Mouse (Mus musculus) liver, embryonic 15.5 days (tissue): ENCODE measurements around the gene Ubald2. TPM values are rescaled to one million over a fixed set of nuclear protein-coding genes. Genes with fewer than 3 reads are reported as not detected.
A peak's percentile ranks its signal among the peaks of the same experiment; 100 is the strongest.

Experiments used
- ATAC-seq: fragments of 200-750 bp; cut with Nextera tagmentation; 2 replicates; pipeline ENCODE4 v1.8.0; 2017; ENCODE audit warnings: moderate number of reproducible peaks, mild to moderate bottlenecking, moderate library complexity; ENCODE audit not compliant: insufficient read depth
- H3K27ac ChIP-seq: fragments of 300-500 bp; sonication (generic); replicated peaks from 2 replicates; pipeline ENCODE4 v1.5.1; 2015; ENCODE audit warnings: mild to moderate bottlenecking, inconsistent platforms
- H3K27me3 ChIP-seq: fragments of 300-500 bp; sonication (generic); 2 replicates; pipeline ENCODE4 v1.6.1; 2015; ENCODE audit warnings: mild to moderate bottlenecking, inconsistent platforms
- H3K36me3 ChIP-seq: fragments of 300-500 bp; sonication (generic); replicated peaks from 2 replicates; pipeline ENCODE4 v1.6.1; 2015; ENCODE audit warnings: moderate library complexity, mild to moderate bottlenecking, inconsistent platforms
- H3K4me1 ChIP-seq: fragments of 300-500 bp; sonication (generic); replicated peaks from 2 replicates; pipeline ENCODE4 v1.6.1; 2015; ENCODE audit warnings: inconsistent platforms
- H3K4me2 ChIP-seq: fragments of 300-500 bp; sonication (generic); 2 replicates; pipeline ENCODE4 v1.6.1; 2015; ENCODE audit warnings: moderate library complexity, mild to moderate bottlenecking, inconsistent platforms
- H3K4me3 ChIP-seq: fragments of 300-500 bp; sonication (generic); replicated peaks from 2 replicates; pipeline ENCODE4 v1.5.1; 2015; ENCODE audit warnings: mild to moderate bottlenecking, inconsistent platforms
- H3K9ac ChIP-seq: fragments of 300-500 bp; sonication (generic); 2 replicates; pipeline ENCODE4 v1.6.1; 2015; ENCODE audit warnings: moderate library complexity, mild to moderate bottlenecking, inconsistent platforms
- H3K9me3 ChIP-seq: fragments of 300-500 bp; sonication (generic); replicated peaks from 2 replicates; pipeline ENCODE4 v1.6.1; 2016; ENCODE audit warnings: inconsistent platforms
- WGBS: fragments of 180-500 bp; shearing (Covaris S2); methylation state at CpG from one replicate; pipeline ENCODE4 v1.1.7; 2015; ENCODE audit warnings: mixed read lengths; ENCODE audit not compliant: insufficient replicate concordance; 5-methylcytosine and 5-hydroxymethylcytosine counted together
- polyA plus RNA-seq: library from polyadenylated mRNA; unstranded; fragments of >200 nt; fragmentation: Nextera tagmentation; extraction: Ambion mirVana; gene quantifications from 2 replicates; pipeline ENCODE4 v1.2.1, GENCODE M21; 2015

Ubald2 gene
- polyA plus RNA-seq, 1 experiment from 2014 or later = 33.1 TPM

DNA sequence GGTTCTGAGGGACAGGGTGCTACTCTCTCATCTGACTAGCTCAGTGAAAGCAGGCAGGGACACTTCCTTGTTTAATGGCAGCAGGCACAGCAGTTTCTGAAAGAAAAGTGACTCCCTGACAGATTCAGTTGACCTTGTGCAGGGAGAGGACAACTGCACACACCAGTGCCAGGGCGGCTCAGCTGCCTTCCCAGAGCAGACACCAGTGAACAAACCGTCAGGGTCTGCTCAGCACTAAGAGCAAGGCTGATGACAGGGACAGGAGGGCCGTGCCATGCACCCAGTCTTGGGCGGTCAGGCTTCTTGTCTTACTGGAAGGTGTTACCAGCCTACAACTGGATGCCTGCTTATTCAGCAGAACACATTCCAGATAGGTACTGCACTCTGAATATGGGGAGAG, 37.0 kb downstream of the Ubald2 start:
- peaks cover 47% of the 10 kb centered on the region for H3K36me3 ChIP-seq

DNA sequence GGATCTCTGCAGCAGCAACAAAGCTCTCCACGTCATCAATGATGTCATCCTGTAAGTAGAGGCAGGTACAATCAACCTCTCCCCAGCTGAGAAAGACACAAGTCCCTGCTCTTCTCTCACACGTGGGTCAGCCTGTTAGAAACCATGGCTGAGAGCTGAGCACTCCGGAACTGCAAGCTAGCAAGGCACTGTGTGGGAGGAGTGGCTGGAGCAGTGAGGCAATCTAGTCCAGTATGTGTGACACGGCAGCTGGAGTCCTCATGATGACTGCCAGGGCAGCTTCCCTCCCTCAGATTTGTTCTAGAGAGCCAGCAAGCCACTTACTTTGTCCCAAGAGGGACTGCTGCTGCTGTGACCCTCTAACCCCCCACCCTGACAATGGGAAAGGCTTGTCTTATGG, 38.4 kb downstream of the Ubald2 start:
- no peak for ATAC-seq
- Histone ChIP-seq H3K27ac (no peak overlapping the region), H3K4me1 (0 out of 2 replicates have a peak, but pooled peaks cover 10% of the 10 kb centered on the region), H3K9ac (no peak overlapping the region), H3K4me2 (no peak overlapping the region), H3K9me3 (no peaks in the 10 kb centered on the region), H3K4me3 (no peak overlapping the region), H3K36me3 (peaks cover 61% of the 10 kb centered on the region), H3K27me3 (no peaks in the 10 kb centered on the region)
- 72% methylated on average over 4 of the region's 4 CpGs for WGBS

More for the DNA sequence above, 37.0 kb downstream of the Ubald2 start:
- H3K27me3 ChIP-seq = peaks cover 5% of the 10 kb centered on the region; the same call in 1 of the 2 replicates
- H3K4me3 ChIP-seq = no peak overlapping the region
- no peaks in the 10 kb centered on the region for H3K9me3 ChIP-seq
- no peak overlapping the region for H3K4me2 ChIP-seq
- H3K9ac ChIP-seq = no peak overlapping the region
- H3K4me1 ChIP-seq = 0 out of 2 replicates have a peak, but pooled peaks cover 10% of the 10 kb centered on the region
- WGBS = 80% methylated on average over 4 of the region's 4 CpGs
- no peak for ATAC-seq
- H3K27ac ChIP-seq = no peak overlapping the region

DNA sequence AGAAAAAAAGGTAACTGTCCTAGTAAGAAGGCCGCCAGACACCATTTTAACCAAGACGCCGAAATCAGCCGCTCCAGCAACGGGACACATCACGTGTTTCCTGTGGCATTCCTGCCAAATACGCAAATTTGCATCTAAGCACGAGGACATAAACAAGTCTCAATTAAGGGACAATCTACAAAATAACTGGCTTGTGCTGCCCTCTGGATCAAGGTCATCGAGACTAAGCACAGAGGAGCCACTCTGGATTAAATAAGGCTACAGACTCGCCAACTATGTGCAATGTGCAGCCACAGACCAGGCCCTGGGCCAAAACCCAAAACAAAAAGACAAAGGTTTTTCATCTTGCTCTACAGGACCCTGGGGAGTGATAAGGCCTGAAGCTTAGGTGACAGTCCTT, 42.1 kb downstream of the Ubald2 start:
- no peak for ATAC-seq
- peaks cover 89% of the 10 kb centered on the region for H3K36me3 ChIP-seq
- no peak overlapping the region for H3K9ac ChIP-seq
- H3K27me3 ChIP-seq = no peaks in the 10 kb centered on the region
- H3K4me2 ChIP-seq = no peak overlapping the region
- H3K4me3 ChIP-seq = no peak overlapping the region
- no peak overlapping the region for H3K27ac ChIP-seq
- no peaks in the 10 kb centered on the region for H3K9me3 ChIP-seq
- peaks cover 8% of the 10 kb centered on the region; the same call in 1 of the 2 replicates for H3K4me1 ChIP-seq
- WGBS = 84% methylated on average over 10 of the region's 10 CpGs

DNA sequence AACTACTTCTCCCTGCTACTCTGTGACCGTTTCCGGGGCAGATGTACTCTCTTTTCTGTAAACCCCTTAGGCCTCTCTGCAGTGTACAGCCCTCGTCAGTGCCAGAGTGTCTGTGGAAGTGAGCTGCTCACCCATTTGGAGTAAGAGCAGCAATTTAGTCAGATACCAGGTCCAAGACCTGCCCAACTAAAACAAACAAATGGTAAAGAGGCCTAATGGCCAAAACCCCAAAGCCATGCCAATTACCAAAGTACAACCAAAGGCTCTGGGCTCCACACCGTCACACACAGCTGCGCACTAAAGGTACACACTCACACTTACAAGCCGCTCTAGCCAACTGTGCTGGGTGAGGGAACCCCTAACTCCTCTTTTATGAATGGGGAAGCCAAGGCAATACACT, 42.8 kb downstream of the Ubald2 start:
- WGBS = 82% methylated on average over 6 of the region's 6 CpGs
- no peak overlapping the region for H3K4me2 ChIP-seq
- H3K4me3 ChIP-seq = no peak overlapping the region
- H3K9me3 ChIP-seq = no peaks in the 10 kb centered on the region
- no peaks in the 10 kb centered on the region for H3K27me3 ChIP-seq
- no peak overlapping the region for H3K27ac ChIP-seq
- no peak for ATAC-seq
- peaks cover 8% of the 10 kb centered on the region; the same call in 1 of the 2 replicates for H3K4me1 ChIP-seq
- H3K9ac ChIP-seq = no peak overlapping the region
- H3K36me3 ChIP-seq = peaks cover 89% of the 10 kb centered on the region

DNA sequence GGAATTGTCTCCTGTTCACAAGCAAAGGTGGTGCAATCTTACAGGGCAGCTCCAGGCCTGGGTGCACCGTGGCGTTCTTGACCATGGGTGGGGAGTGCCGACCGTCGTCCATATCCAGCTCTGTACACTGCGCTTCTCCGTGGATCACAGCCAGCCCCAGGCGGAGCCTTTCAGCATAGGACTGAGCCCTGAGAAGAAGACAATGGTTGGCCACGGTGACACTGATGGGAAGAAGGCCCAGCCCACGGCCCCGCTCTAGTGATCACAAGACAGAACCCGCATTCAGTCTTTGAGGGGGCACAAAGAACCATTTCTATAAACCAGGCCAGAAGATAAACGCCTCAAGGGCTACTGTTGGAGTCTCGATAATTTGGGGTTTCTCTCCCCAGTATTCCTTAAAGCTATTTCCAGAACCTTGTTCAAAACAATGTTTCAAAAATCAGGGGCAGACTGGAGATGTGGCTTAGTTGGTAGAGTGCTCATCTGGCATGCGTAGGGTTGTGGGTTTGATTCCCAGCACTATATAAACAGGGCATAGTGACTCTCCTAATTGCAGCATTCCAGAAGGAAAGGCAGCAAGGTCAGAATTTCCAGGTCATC, 43.4 kb downstream of the Ubald2 start:
- Histone ChIP-seq H3K36me3 (peaks cover 89% of the 10 kb centered on the region), H3K27me3 (no peaks in the 10 kb centered on the region), H3K9ac (no peak overlapping the region), H3K27ac (no peak overlapping the region), H3K4me3 (no peak overlapping the region), H3K4me2 (no peak overlapping the region), H3K4me1 (peaks cover 8% of the 10 kb centered on the region; the same call in 1 of the 2 replicates), H3K9me3 (no peaks in the 10 kb centered on the region)
- no peak for ATAC-seq
- 84% methylated on average over 15 of the region's 15 CpGs for WGBS

DNA sequence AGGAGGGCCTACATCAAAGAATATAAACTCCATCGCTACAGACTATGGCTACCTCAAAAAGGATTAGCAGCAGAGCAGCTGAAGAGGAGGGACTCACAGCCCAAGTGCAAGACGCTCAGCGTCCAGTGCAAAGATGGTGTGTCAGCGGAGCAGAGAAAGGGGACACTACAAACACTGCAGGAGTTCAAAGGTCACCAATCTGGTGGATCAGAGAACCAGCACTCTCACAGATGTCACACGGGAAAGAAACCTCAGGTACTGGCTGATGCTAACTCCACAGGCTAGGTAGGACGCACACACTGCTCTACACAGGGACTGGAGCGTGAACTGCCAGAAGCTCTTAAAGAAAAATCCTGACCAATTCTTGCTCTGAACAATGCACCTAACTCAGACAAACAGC, 45.1 kb downstream of the Ubald2 start:
- H3K36me3 ChIP-seq = peaks cover 85% of the 10 kb centered on the region
- H3K4me1 ChIP-seq = peaks cover 8% of the 10 kb centered on the region; the same call in 1 of the 2 replicates
- H3K4me3 ChIP-seq = no peak overlapping the region
- H3K27ac ChIP-seq = no peak overlapping the region
- H3K9me3 ChIP-seq = no peaks in the 10 kb centered on the region
- ATAC-seq = no peak
- no peak overlapping the region for H3K9ac ChIP-seq
- no peak overlapping the region for H3K4me2 ChIP-seq
- 80% methylated on average over 7 of the region's 7 CpGs for WGBS
- no peaks in the 10 kb centered on the region for H3K27me3 ChIP-seq

DNA sequence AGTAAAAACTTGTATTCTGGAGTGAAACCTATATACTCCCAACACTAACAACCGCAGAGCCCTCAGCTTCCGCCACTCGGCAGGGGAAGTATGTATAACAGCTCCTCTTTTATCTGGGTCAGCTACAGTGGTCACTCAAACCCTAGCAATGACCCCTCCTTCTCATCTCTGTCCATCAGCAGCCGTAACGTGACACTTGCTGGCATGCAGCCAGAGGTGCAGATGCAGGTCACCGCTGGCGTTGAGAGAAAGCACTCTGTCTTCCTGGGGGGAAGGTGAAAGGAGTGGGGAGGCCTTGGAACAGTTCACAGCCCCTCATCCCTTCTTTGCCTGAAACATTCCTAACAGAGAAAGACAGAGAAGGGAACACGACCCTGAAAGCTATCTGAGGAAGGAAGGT, 45.9 kb downstream of the Ubald2 start:
- Histone ChIP-seq H3K9ac (no peak overlapping the region), H3K4me3 (no peak overlapping the region), H3K27me3 (no peaks in the 10 kb centered on the region), H3K9me3 (no peaks in the 10 kb centered on the region), H3K27ac (no peak overlapping the region), H3K4me1 (peaks cover 8% of the 10 kb centered on the region; the same call in 1 of the 2 replicates), H3K36me3 (peaks cover 88% of the 10 kb centered on the region), H3K4me2 (no peak overlapping the region)
- WGBS = 69% methylated on average over 8 of the region's 8 CpGs
- ATAC-seq = no peak

DNA sequence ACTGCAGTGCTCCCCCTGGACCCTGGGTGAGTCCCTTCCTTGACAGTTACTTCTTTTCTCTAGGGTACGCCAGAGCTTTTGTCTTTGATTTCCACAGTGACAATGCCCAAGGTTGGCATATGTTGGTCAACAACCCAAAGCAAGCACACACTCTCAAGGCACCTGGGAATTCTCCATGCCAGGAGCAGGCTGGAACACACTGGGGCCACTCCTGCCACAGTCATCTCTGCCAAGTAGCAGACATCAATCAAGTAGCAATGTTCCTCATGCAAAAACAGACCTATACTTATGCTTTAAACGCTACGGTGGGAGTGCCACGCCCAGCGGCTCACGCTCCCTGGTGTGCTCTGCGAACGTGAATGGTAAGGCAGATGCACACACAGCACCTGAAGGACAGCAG, 47.1 kb downstream of the Ubald2 start:
- Histone ChIP-seq H3K36me3 (peaks cover 88% of the 10 kb centered on the region), H3K27ac (no peak overlapping the region), H3K9ac (no peak overlapping the region), H3K4me2 (no peak overlapping the region), H3K4me1 (peaks cover 11% of the 10 kb centered on the region), H3K27me3 (no peaks in the 10 kb centered on the region), H3K9me3 (no peaks in the 10 kb centered on the region), H3K4me3 (no peak overlapping the region)
- no peak for ATAC-seq
- 81% methylated on average over 8 of the region's 8 CpGs for WGBS

DNA sequence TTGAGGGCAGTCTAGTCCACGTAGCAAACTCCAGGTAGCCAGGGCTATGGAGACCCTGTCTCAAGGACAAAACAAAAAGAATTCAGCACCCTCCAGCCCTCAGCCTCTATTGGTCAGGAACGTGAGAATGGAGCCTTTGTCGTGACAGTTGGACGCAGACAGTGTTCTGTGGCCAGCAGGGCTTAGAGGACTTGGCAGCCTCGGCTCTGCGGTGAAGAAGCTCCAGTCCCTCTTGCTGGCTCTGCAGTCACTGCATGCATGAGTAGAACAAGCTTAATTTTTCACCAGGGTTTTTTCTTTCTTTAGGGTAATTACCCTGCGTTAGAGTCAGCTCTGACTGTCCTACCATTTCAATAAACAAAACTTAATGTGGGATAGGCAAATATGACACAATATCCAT, 47.9 kb downstream of the Ubald2 start:
- 77% methylated on average over 7 of the region's 7 CpGs for WGBS
- no peak for ATAC-seq
- Histone ChIP-seq H3K9me3 (no peaks in the 10 kb centered on the region), H3K27ac (no peak overlapping the region), H3K27me3 (no peaks in the 10 kb centered on the region), H3K4me2 (no peak overlapping the region), H3K4me3 (no peak overlapping the region), H3K36me3 (peaks cover 88% of the 10 kb centered on the region), H3K9ac (no peak overlapping the region), H3K4me1 (peaks cover 11% of the 10 kb centered on the region)

DNA sequence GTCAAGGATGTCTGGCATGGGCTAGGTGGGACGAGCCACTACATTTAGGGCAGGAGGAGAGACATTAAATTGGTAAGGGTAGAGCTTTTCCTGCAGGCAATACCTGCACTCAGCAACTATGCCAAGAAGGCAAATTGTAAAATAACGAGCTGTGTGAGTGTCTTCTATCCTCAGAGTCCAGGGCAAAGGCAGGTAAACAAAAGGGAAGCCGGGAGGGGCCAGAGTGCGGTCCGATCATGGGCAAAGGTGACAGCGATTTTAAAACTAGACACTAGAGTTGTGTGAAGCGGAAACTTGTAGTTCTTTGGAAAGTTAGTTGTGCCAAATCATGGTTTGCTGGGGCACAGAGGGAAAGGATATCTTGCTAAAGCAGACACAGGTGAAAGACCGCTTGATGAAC, 50.4 kb downstream of the Ubald2 start:
- ATAC-seq = no peak
- no peak overlapping the region for H3K9ac ChIP-seq
- no peaks in the 10 kb centered on the region for H3K9me3 ChIP-seq
- peak overlapping the region; percentile 39 for H3K27ac ChIP-seq
- H3K4me3 ChIP-seq = no peak overlapping the region
- 75% methylated on average over 8 of the region's 8 CpGs for WGBS
- peak overlapping the region; percentile 7; the same call in 1 of the 2 replicates for H3K4me2 ChIP-seq
- H3K4me1 ChIP-seq = peaks cover 19% of the 10 kb centered on the region
- no peaks in the 10 kb centered on the region for H3K27me3 ChIP-seq
- H3K36me3 ChIP-seq = peaks cover 75% of the 10 kb centered on the region

DNA sequence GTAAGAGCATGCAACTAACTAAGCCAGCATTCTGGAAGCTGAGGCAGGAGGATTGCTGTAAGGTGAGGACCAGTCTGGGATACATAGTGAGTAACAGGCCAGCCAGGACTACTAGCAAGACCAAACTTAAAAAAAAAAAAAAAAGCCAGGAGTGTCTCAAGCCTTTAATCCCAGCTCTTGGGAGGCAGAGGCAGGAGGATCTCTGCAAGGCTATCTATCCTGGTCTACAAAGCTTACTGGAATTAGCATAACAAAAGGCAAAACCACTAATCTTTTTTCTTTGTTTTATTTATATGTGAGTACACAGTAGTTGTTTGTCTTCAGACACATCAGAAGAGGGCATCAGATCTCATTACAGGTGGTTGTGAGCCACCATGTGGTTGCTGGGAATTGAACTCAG, 54.3 kb downstream of the Ubald2 start:
- ATAC-seq = no peak
- Histone ChIP-seq H3K36me3 (peaks cover 42% of the 10 kb centered on the region), H3K27me3 (no peaks in the 10 kb centered on the region), H3K27ac (no peak overlapping the region), H3K9me3 (no peaks in the 10 kb centered on the region), H3K4me1 (peaks cover 31% of the 10 kb centered on the region), H3K4me3 (no peak overlapping the region), H3K4me2 (no peak overlapping the region), H3K9ac (no peak overlapping the region)
